Mouse (Mus musculus) megakaryocyte, embryonic 14.5 days (primary cell): ENCODE measurements at regions not wholly inside any gene's neighbourhood (a gene's known extent, or its start where the extent isn't known, plus 50 kb on each side); places are given as distances from the start of the nearest gene placed in this dataset.

Source experiments
- FLI1 ChIP-seq: IDR thresholded peaks from 2 replicates; pipeline ENCODE4 v1.6.1; 2012; ENCODE audit warnings: low read length, inconsistent platforms, mixed read lengths
- GATA1 ChIP-seq: IDR thresholded peaks from 3 replicates; pipeline ENCODE4 v1.6.1; 2012; ENCODE audit warnings: mixed read lengths, low read length, inconsistent platforms, borderline replicate concordance

DNA sequence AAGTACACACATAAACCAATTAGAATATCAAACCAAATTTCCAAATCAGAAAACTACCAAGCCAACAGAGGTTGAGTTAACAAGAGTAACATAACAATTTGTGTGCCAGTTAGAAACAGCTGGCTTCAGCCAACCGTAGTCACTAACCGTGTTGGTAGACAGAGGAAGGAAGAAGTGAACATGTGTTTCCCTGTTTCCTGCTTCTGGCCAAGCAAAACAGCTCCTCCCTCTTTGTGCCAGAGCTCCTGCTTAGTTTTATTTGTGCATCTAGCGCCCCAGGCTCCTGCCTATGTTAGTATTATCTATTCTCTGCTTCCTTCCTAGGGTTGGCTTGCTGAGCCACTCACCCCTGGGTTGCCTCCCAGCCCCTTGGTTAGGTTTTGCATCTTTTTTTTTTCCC is 255.2 kb downstream of the Mreg start:
- TF ChIP-seq GATA1 (no peak), FLI1 (no peak)
